In genomic region chr2:154447821-154448220, GRCm38 (mm10) we compare ENCODE assay signal across 15 mouse cellular contexts.
"Had no signal": no experiment of that assay in that cellular context is flagged by ENCODE, and none has a peak within 500 bp of the region (broad histone marks: within the 10 kb centered on the region; RNA-seq: fewer than 3 reads in every experiment).

No protein-coding gene starts in this region.

- H3K9me3 ChIP-seq: neural tube, embryonic 15.5 days; stomach, embryonic 15.5 days had no signal

- H3K4me1 ChIP-seq: neural tube, embryonic 15.5 days; stomach, embryonic 15.5 days had no signal

- H3K9ac ChIP-seq: neural tube, embryonic 15.5 days; stomach, embryonic 15.5 days had no signal

- H3K4me3 ChIP-seq: neural tube, embryonic 15.5 days; stomach, embryonic 15.5 days had no signal

- H3K27ac ChIP-seq: neural tube, embryonic 15.5 days; stomach, embryonic 15.5 days; stomach, postnatal 0 days had no signal

- DNase-seq: retina, postnatal 1 day; right cerebral cortex, adult 18-20 months; right cerebral cortex, postnatal 14 days; right cerebral cortex, postnatal 25 days; right cerebral cortex, postnatal 4 days; spleen, adult 18-20 months; thymus, adult 18-20 months; thymus, adult 2 months; thymus, postnatal 14 days; thymus, postnatal 25 days; thymus, postnatal 36 days; thymus, postnatal 4 days had no signal

- H3K36me3 ChIP-seq: stomach, embryonic 15.5 days had no signal
